ENCODE assay signal across 7 mouse cellular contexts in genomic region chr10:56338851-56339489, GRCm38 (mm10). TPM values are rescaled to one million over a fixed set of nuclear protein-coding genes. Genes with fewer than 3 reads are reported as not detected.
A peak's percentile ranks its signal among the peaks of the same experiment; 100 is the strongest.
DNase-seq lines count a peak whose midpoint lies in the region; ATAC-seq lines count a peak whose summit lies in the region.

No protein-coding gene starts in this region.

- ATAC-seq in midbrain, embryonic 13.5 days, result peak; percentile 93

- H3K9ac ChIP-seq in midbrain, embryonic 13.5 days (replicated peaks), result no peak overlapping the region

- no peaks in the 10 kb centered on the region for H3K9me3 ChIP-seq in midbrain, embryonic 13.5 days

- H3K4me3 ChIP-seq in midbrain, embryonic 13.5 days (replicated peaks), result no peak overlapping the region

- no peak overlapping the region for H3K27ac ChIP-seq in midbrain, embryonic 13.5 days

- no peak overlapping the region for H3K4me2 ChIP-seq in midbrain, embryonic 13.5 days (replicated peaks)

- peak; percentile 77 for DNase-seq in adrenal gland, adult 2 months
- DNase-seq in embryo, embryonic 10.5 days (ENCODE audit: low spot score), result peak; percentile 87
- DNase-seq in gastrocnemius, postnatal 36 days, result peak; percentile 32 to 67
- peak; percentile 50 for DNase-seq in kidney, adult 11 months
- peak; percentile 69 to 82 for DNase-seq in left cerebral cortex, postnatal 36 days (ENCODE audit: low spot score in 2 of 2)
- DNase-seq in spleen, adult 12 weeks (ENCODE audit: low spot score), result peak; percentile 35

- 54% methylated on average over 6 of the region's 6 CpGs for WGBS in midbrain, embryonic 13.5 days

- H3K27me3 ChIP-seq in midbrain, embryonic 13.5 days, result no peaks in the 10 kb centered on the region

- H3K36me3 ChIP-seq in midbrain, embryonic 13.5 days, result no peaks in the 10 kb centered on the region

- H3K4me1 ChIP-seq in midbrain, embryonic 13.5 days (replicated peaks), result no peaks in the 10 kb centered on the region

- intact Hi-C loops in gastrocnemius, postnatal 36 days (cut with DNase I), result loop anchor here (5.0 to 10.0 kb wide), 2 partner anchors 177 to 234 kb away; partner anchors contain the start of gene Msl3l2
- intact Hi-C loops in left cerebral cortex, postnatal 36 days (cut with DNase I), result no loop called here

RNA-seq across cellular contexts. Expression of gene Gja1, which starts 38.2 kb away (rescaled TPM):
- 100 to 1,000 TPM; 164 to 450 TPM for total RNA-seq in adrenal gland, adult 2 months (2021)
- 15.2 and 26.8 TPM in 2 replicates for polyA plus RNA-seq in adrenal gland, adult 2 months (2012; rRNA removed)
- total RNA-seq in gastrocnemius, postnatal 36 days (2021), result 1 to 10 TPM; 9.3 to 9.6 TPM
- total RNA-seq in left cerebral cortex, postnatal 36 days (2021), result 100 to 1,000 TPM; 196 to 209 TPM
- polyA plus RNA-seq in midbrain, embryonic 13.5 days (2015; fragmentation: Nextera tagmentation; extraction: Ambion mirVana), result 80.5 and 86.7 TPM in 2 replicates

Comparison
In these comparisons a context has a peak if more than half of its experiments do, and no peak if none do; other contexts are left out.
1. DNase-seq: peak in every context shown above with its lines; median percentile 87 in embryo, embryonic 10.5 days; 77 in adrenal gland, adult 2 months; 76 in left cerebral cortex, postnatal 36 days; 50 in kidney, adult 11 months; 50 in gastrocnemius, postnatal 36 days; 35 in spleen, adult 12 weeks.
2. RNA of gene Gja1, which starts 38.2 kb away (total RNA-seq): 164 to 450 TPM in adrenal gland, adult 2 months and 196 to 209 TPM in left cerebral cortex, postnatal 36 days; 9.3 to 9.6 TPM in gastrocnemius, postnatal 36 days; every median in the first group is over 10 times any median in the second.